Mouse (Mus musculus): ENCODE measurements around the gene Gm3629. TPM values are rescaled to one million over a fixed set of nuclear protein-coding genes. Genes with fewer than 3 reads are reported as not detected.
"Not testable (repeated sequence)": the region's sequence is repeated elsewhere in the genome, so short reads cannot be mapped to it uniquely, and the experiment has no call there.

Gene Gm3629
- polyA plus RNA-seq (2012; rRNA removed): not detected in 2 replicates
- not detected in 2 replicates for polyA plus RNA-seq (2014; fragmentation: Nextera tagmentation; extraction: Ambion mirVana)

GRCm38 (mm10) chr14:6590513-6590912 is at the start of gene Gm3629:
Gm3629 (minus strand) TSS chr14:6590613.
- not testable (repeated sequence) for H3K36me3 ChIP-seq (replicated peaks; ENCODE audit: control insufficient read depth, insufficient read depth, low read depth); ATAC-seq (ENCODE audit: insufficient read depth); H3K4me1 ChIP-seq (replicated peaks; ENCODE audit: control insufficient read depth in 2 of 2, insufficient read depth in 2 of 2, low read length in 1 of 2); H3K9ac ChIP-seq (replicated peaks); H3K4me3 ChIP-seq (ENCODE audit: insufficient read depth in 1 of 2, low read depth in 2 of 2, low read length in 2 of 2); H3K4me2 ChIP-seq (ENCODE audit: low read depth); H3K27me3 ChIP-seq (ENCODE audit: control insufficient read depth, insufficient read depth, low read length); H3K27ac ChIP-seq; H3K9me3 ChIP-seq (ENCODE audit: control insufficient read depth, low read length); DNase-seq (ENCODE audit: low read depth in 3 of 3, low spot score in 3 of 3)
- WGBS (ENCODE audit: insufficient replicate concordance): 23% methylated on average over 1 of the region's 2 CpGs

GRCm38 (mm10) chr14:6622318-6622717 is 31.9 kb upstream of the Gm3629 start, which contains the start of gene Gm3460:
Gm3460 (minus strand) TSS chr14:6622418.
- H3K9me3 ChIP-seq (ENCODE audit: control insufficient read depth, low read length); H3K9ac ChIP-seq (replicated peaks); H3K27ac ChIP-seq; H3K4me3 ChIP-seq (ENCODE audit: insufficient read depth in 1 of 2, low read depth in 2 of 2, low read length in 2 of 2); H3K36me3 ChIP-seq (replicated peaks; ENCODE audit: control insufficient read depth, insufficient read depth, low read depth); H3K4me1 ChIP-seq (replicated peaks; ENCODE audit: control insufficient read depth in 2 of 2, insufficient read depth in 2 of 2, low read length in 1 of 2); H3K4me2 ChIP-seq (ENCODE audit: low read depth); H3K27me3 ChIP-seq (ENCODE audit: control insufficient read depth, insufficient read depth, low read length); DNase-seq (ENCODE audit: low read depth in 3 of 3, low spot score in 3 of 3); ATAC-seq (ENCODE audit: insufficient read depth): not testable (repeated sequence)
- 33% methylated on average over 1 of the region's 2 CpGs for WGBS (ENCODE audit: insufficient replicate concordance)

- not testable (repeated sequence) for ATAC-seq (ENCODE audit: insufficient read depth)
- no CpG with 5 or more reads among the region's 1 CpGs for WGBS (ENCODE audit: insufficient replicate concordance)
These were observed 16.0 kb upstream of the Gm3629 start for GRCm38 (mm10) chr14:6606436-6606835.

GRCm38 (mm10) chr14:6605004-6605403 is 14.6 kb upstream of the Gm3629 start:
- not testable (repeated sequence) for H3K27me3 ChIP-seq (ENCODE audit: control insufficient read depth, insufficient read depth, low read length); ATAC-seq (ENCODE audit: insufficient read depth); H3K36me3 ChIP-seq (replicated peaks; ENCODE audit: control insufficient read depth, insufficient read depth, low read depth); H3K4me1 ChIP-seq (replicated peaks; ENCODE audit: control insufficient read depth in 2 of 2, insufficient read depth in 2 of 2, low read length in 1 of 2); H3K9ac ChIP-seq (replicated peaks); H3K27ac ChIP-seq; DNase-seq (ENCODE audit: low read depth in 3 of 3, low spot score in 3 of 3); H3K4me2 ChIP-seq (ENCODE audit: low read depth); H3K9me3 ChIP-seq (ENCODE audit: control insufficient read depth, low read length); H3K4me3 ChIP-seq (ENCODE audit: insufficient read depth in 1 of 2, low read depth in 2 of 2, low read length in 2 of 2)
- WGBS (ENCODE audit: insufficient replicate concordance): 2% methylated on average over 19 of the region's 20 CpGs
- 0 out of 2 replicates have a peak, but pooled peaks have one; percentile 3 for TF ChIP-seq CTCF (IDR thresholded peaks at IDR 0.05; ENCODE audit: low read depth)

More at GRCm38 (mm10) chr14:6606436-6606835, 16.0 kb upstream of the Gm3629 start:
- not testable (repeated sequence) for H3K4me1 ChIP-seq (replicated peaks; ENCODE audit: control insufficient read depth in 2 of 2, insufficient read depth in 2 of 2, low read length in 1 of 2); H3K4me3 ChIP-seq (ENCODE audit: insufficient read depth in 1 of 2, low read depth in 2 of 2, low read length in 2 of 2); H3K27me3 ChIP-seq (ENCODE audit: control insufficient read depth, insufficient read depth, low read length); H3K9me3 ChIP-seq (ENCODE audit: control insufficient read depth, low read length); H3K27ac ChIP-seq; DNase-seq (ENCODE audit: low read depth in 3 of 3, low spot score in 3 of 3); H3K36me3 ChIP-seq (replicated peaks; ENCODE audit: control insufficient read depth, insufficient read depth, low read depth); H3K9ac ChIP-seq (replicated peaks); H3K4me2 ChIP-seq (ENCODE audit: low read depth)

GRCm38 (mm10) chr14:6604551-6604950 is 14.1 kb upstream of the Gm3629 start:
- not testable (repeated sequence) for H3K4me1 ChIP-seq (replicated peaks; ENCODE audit: control insufficient read depth in 2 of 2, insufficient read depth in 2 of 2, low read length in 1 of 2); H3K27ac ChIP-seq; H3K4me3 ChIP-seq (ENCODE audit: insufficient read depth in 1 of 2, low read depth in 2 of 2, low read length in 2 of 2); DNase-seq (ENCODE audit: low read depth in 3 of 3, low spot score in 3 of 3); H3K36me3 ChIP-seq (replicated peaks; ENCODE audit: control insufficient read depth, insufficient read depth, low read depth); H3K9me3 ChIP-seq (ENCODE audit: control insufficient read depth, low read length); H3K9ac ChIP-seq (replicated peaks); H3K4me2 ChIP-seq (ENCODE audit: low read depth); ATAC-seq (ENCODE audit: insufficient read depth); H3K27me3 ChIP-seq (ENCODE audit: control insufficient read depth, insufficient read depth, low read length)
- 6% methylated on average over 13 of the region's 20 CpGs for WGBS (ENCODE audit: insufficient replicate concordance)

- H3K36me3 ChIP-seq (replicated peaks; ENCODE audit: control insufficient read depth, insufficient read depth, low read depth); H3K27ac ChIP-seq; H3K4me1 ChIP-seq (replicated peaks; ENCODE audit: control insufficient read depth in 2 of 2, insufficient read depth in 2 of 2, low read length in 1 of 2); H3K9me3 ChIP-seq (ENCODE audit: control insufficient read depth, low read length); H3K4me2 ChIP-seq (ENCODE audit: low read depth); H3K9ac ChIP-seq (replicated peaks); H3K4me3 ChIP-seq (ENCODE audit: insufficient read depth in 1 of 2, low read depth in 2 of 2, low read length in 2 of 2); H3K27me3 ChIP-seq (ENCODE audit: control insufficient read depth, insufficient read depth, low read length); DNase-seq (ENCODE audit: low read depth in 3 of 3, low spot score in 3 of 3); ATAC-seq (ENCODE audit: insufficient read depth): not testable (repeated sequence)
- no CpG with 5 or more reads among the region's 2 CpGs for WGBS (ENCODE audit: insufficient replicate concordance)
These were observed 53.2 kb downstream of the Gm3629 start, which contains the start of gene Gm8356 for GRCm38 (mm10) chr14:6537190-6537589. Gm8356 (minus strand) TSS chr14:6537290.

Other genes with a start within 250 kb of the Gm3629 start
- not detected in 2 replicates for gene Gm3618, start 246.9 kb downstream of the Gm3629 start, polyA plus RNA-seq (2012; rRNA removed)
- not detected in 2 replicates for gene Gm3618, start 246.9 kb downstream of the Gm3629 start, polyA plus RNA-seq (2014; fragmentation: Nextera tagmentation; extraction: Ambion mirVana)
- not detected in 2 replicates for gene Gm16440, start 200.3 kb downstream of the Gm3629 start, polyA plus RNA-seq (2012; rRNA removed)
- not detected in 2 replicates for gene Gm16440, start 200.3 kb downstream of the Gm3629 start, polyA plus RNA-seq (2014; fragmentation: Nextera tagmentation; extraction: Ambion mirVana)
- 0.04 and 0.06 TPM in 2 replicates for gene Gm3591, start 178.1 kb downstream of the Gm3629 start, polyA plus RNA-seq (2012; rRNA removed)
- not detected in 2 replicates for gene Gm3591, start 178.1 kb downstream of the Gm3629 start, polyA plus RNA-seq (2014; fragmentation: Nextera tagmentation; extraction: Ambion mirVana)
- gene Gm3594, start 146.0 kb downstream of the Gm3629 start, polyA plus RNA-seq (2012; rRNA removed): not detected in 2 replicates
- not detected in 2 replicates for gene Gm3594, start 146.0 kb downstream of the Gm3629 start, polyA plus RNA-seq (2014; fragmentation: Nextera tagmentation; extraction: Ambion mirVana)
- not detected in 2 replicates for gene Gm8356, start 53.3 kb downstream of the Gm3629 start, polyA plus RNA-seq (2012; rRNA removed)
- not detected in 2 replicates for gene Gm8356, start 53.3 kb downstream of the Gm3629 start, polyA plus RNA-seq (2014; fragmentation: Nextera tagmentation; extraction: Ambion mirVana)
- gene Gm3460, start 31.8 kb upstream of the Gm3629 start, polyA plus RNA-seq (2012; rRNA removed): not detected in 2 replicates
- not detected in 2 replicates for gene Gm3460, start 31.8 kb upstream of the Gm3629 start, polyA plus RNA-seq (2014; fragmentation: Nextera tagmentation; extraction: Ambion mirVana)
- gene Gm10251, start 93.6 kb upstream of the Gm3629 start, polyA plus RNA-seq (2012; rRNA removed): not detected in 2 replicates
- gene Gm10251, start 93.6 kb upstream of the Gm3629 start, polyA plus RNA-seq (2014; fragmentation: Nextera tagmentation; extraction: Ambion mirVana): not detected in 2 replicates
- not detected in 2 replicates for gene Gm8050, start 129.6 kb upstream of the Gm3629 start, polyA plus RNA-seq (2012; rRNA removed)
- gene Gm8050, start 129.6 kb upstream of the Gm3629 start, polyA plus RNA-seq (2014; fragmentation: Nextera tagmentation; extraction: Ambion mirVana): not detected in 2 replicates
- 0.21 and 0.35 TPM in 2 replicates for gene Gm3636, start 151.7 kb upstream of the Gm3629 start, polyA plus RNA-seq (2012; rRNA removed)
- 0.25 TPM in 1 of 2 replicates, not detected in the other for gene Gm3636, start 151.7 kb upstream of the Gm3629 start, polyA plus RNA-seq (2014; fragmentation: Nextera tagmentation; extraction: Ambion mirVana)
- gene Gm8362, start 183.8 kb upstream of the Gm3629 start, polyA plus RNA-seq (2012; rRNA removed): not detected in 2 replicates
- not detected in 2 replicates for gene Gm8362, start 183.8 kb upstream of the Gm3629 start, polyA plus RNA-seq (2014; fragmentation: Nextera tagmentation; extraction: Ambion mirVana)
- gene Gm3642, start 249.7 kb upstream of the Gm3629 start, polyA plus RNA-seq (2012; rRNA removed): not detected in 2 replicates
- not detected in 2 replicates for gene Gm3642, start 249.7 kb upstream of the Gm3629 start, polyA plus RNA-seq (2014; fragmentation: Nextera tagmentation; extraction: Ambion mirVana)